Mouse (Mus musculus) hindbrain, postnatal 0 days (tissue): ENCODE results near the gene Lyl1. TPM values are rescaled to one million over a fixed set of nuclear protein-coding genes. Genes with fewer than 3 reads are reported as not detected.
A peak's percentile ranks its signal among the peaks of the same experiment; 100 is the strongest.

Experiments used
- ATAC-seq: fragments of 200-750 bp; cut with Nextera tagmentation; 2 replicates; pipeline ENCODE4 v1.8.0; 2017; ENCODE audit warnings: mild to moderate bottlenecking, moderate TSS enrichment, moderate library complexity
- DNase-seq: peaks from one replicate; pipeline ENCODE4 v3.0.0-alpha.2; 2015; ENCODE audit warnings: low spot score
- H3K27ac ChIP-seq: fragments of 300-500 bp; sonication (generic); 2 replicates; pipeline ENCODE4 v1.5.1; 2014; ENCODE audit warnings: mild to moderate bottlenecking
- H3K27me3 ChIP-seq: fragments of 300-500 bp; sonication (generic); 2 replicates; pipeline ENCODE4 v1.6.1; 2014; ENCODE audit warnings: low read length, mixed read lengths; ENCODE audit not compliant: insufficient read depth
- H3K36me3 ChIP-seq: fragments of 300-500 bp; sonication (generic); 2 replicates; pipeline ENCODE4 v1.6.1; 2014; ENCODE audit warnings: low read length, mixed read lengths; ENCODE audit not compliant: insufficient read depth
- H3K4me1 ChIP-seq: fragments of 300-500 bp; sonication (generic); 2 replicates; pipeline ENCODE4 v1.6.1; 2014; ENCODE audit warnings: antibody characterized with exemption, low read length, mixed read lengths; ENCODE audit not compliant: insufficient read depth
- H3K4me2 ChIP-seq: fragments of 300-500 bp; sonication (generic); 2 replicates; pipeline ENCODE4 v1.6.1; 2014; ENCODE audit warnings: low read depth, mild to moderate bottlenecking, low read length, moderate library complexity, mixed read lengths
- H3K4me3 ChIP-seq: fragments of 300-500 bp; sonication (generic); 2 replicates; pipeline ENCODE4 v1.5.1; 2014; ENCODE audit warnings: low read length
- H3K9ac ChIP-seq: fragments of 300-500 bp; sonication (generic); replicated peaks from 2 replicates; pipeline ENCODE4 v1.6.1; 2014; ENCODE audit warnings: mild to moderate bottlenecking, low read length, moderate library complexity, mixed read lengths
- H3K9me3 ChIP-seq: fragments of 300-500 bp; sonication (generic); 2 replicates; pipeline ENCODE4 v1.6.1; 2016; ENCODE audit warnings: low read length, mixed read lengths
- CTCF ChIP-seq: IDR thresholded peaks from 2 replicates; pipeline ENCODE4 v1.5.1; 2016; ENCODE audit warnings: antibody characterized with exemption, control low read depth, low read depth
- WGBS: fragments of 180-500 bp; shearing (Covaris S2); extraction: QIAGEN DNeasy Blood & Tissue Kit; methylation state at CpG from one replicate; pipeline ENCODE4 v1.1.7; 2014; 5-methylcytosine and 5-hydroxymethylcytosine counted together
- polyA plus RNA-seq: library from polyadenylated mRNA; unstranded; fragments of >200 nt; fragmentation: Nextera tagmentation; extraction: Ambion mirVana; gene quantifications from 2 replicates; pipeline ENCODE4 v1.2.1, GENCODE M21; 2015
- total RNA-seq: library from RNA; depleted of rRNA; stranded (reverse); fragments of >200 nt; gene quantifications from 2 replicates; pipeline ENCODE4 v1.2.3, GENCODE M21; 2014

Gene Lyl1
- total and polyA plus RNA-seq, 2 experiments from 2014 or later = 1.7 to 2.0 TPM

DNA sequence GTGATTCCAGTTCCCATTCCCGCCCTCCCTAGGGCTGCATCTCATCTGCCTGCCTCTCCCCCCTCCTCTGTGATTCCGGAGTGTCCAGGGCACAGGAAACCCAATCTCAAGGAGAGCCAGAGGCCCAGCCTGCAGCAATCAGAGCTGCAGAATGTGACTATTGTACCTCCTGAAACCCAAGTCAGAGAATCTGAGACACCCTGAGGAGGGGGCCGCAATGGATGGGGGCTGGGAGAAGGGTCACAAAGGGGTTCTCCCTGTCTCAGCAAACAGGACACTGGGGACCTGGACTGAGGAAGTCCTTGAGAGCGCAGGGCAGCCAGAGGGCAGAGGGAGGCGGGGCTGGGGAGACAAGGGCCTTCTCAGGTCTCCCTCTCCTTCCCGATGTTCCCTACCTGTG lies 31.7 kb downstream of the Lyl1 start:
- H3K4me3 ChIP-seq = no peak overlapping the region
- H3K4me2 ChIP-seq = no peak overlapping the region
- H3K27ac ChIP-seq = peak overlapping the region; percentile 82
- ATAC-seq (no peak), DNase-seq (no peak)
- no peak for TF ChIP-seq CTCF
- H3K4me1 ChIP-seq = peaks cover 65% of the 10 kb centered on the region
- no peaks in the 10 kb centered on the region for H3K27me3 ChIP-seq
- H3K36me3 ChIP-seq = no peaks in the 10 kb centered on the region
- 43% methylated on average over 6 of the region's 6 CpGs for WGBS
- no peak overlapping the region for H3K9ac ChIP-seq
- no peaks in the 10 kb centered on the region for H3K9me3 ChIP-seq

DNA sequence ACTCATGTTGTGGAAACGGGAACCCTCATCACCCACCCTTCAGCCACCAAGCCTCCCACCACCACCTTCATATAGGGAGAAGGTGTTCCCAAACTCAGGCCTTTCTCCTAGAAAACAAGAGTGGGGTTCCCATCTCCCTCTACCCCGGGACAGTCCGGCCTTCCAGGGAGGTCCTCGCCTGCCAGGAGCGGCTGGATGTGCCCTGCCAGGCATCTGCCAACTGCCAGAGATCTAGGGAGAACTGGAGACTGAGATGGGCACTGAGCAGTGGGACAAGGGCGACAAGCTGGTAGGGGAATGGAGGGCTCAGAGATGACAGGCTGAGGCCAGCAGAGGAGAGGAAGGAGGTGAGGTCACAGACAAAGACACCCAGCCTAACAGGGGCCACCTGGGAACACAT lies 32.7 kb downstream of the Lyl1 start:
- Histone ChIP-seq H3K27me3 (no peaks in the 10 kb centered on the region), H3K36me3 (no peaks in the 10 kb centered on the region), H3K9ac (no peak overlapping the region), H3K9me3 (no peaks in the 10 kb centered on the region), H3K4me3 (no peak overlapping the region), H3K4me2 (no peak overlapping the region), H3K4me1 (peaks cover 62% of the 10 kb centered on the region), H3K27ac (no peak overlapping the region)
- ATAC-seq = no peak
- 65% methylated on average over 6 of the region's 6 CpGs for WGBS
- TF ChIP-seq CTCF = no peak
- DNase-seq = no peak

GRCm38 (mm10) chr8:84734680-84735079 lies 33.4 kb downstream of the Lyl1 start:
- no peaks in the 10 kb centered on the region for H3K9me3 ChIP-seq
- WGBS = 77% methylated on average over 2 of the region's 2 CpGs
- TF ChIP-seq CTCF = no peak
- no peak overlapping the region for H3K4me2 ChIP-seq
- H3K27me3 ChIP-seq = no peaks in the 10 kb centered on the region
- H3K27ac ChIP-seq = no peak overlapping the region
- DNase-seq (no peak), ATAC-seq (no peak)
- H3K4me1 ChIP-seq = peaks cover 62% of the 10 kb centered on the region
- no peaks in the 10 kb centered on the region for H3K36me3 ChIP-seq
- H3K9ac ChIP-seq = no peak overlapping the region
- no peak overlapping the region for H3K4me3 ChIP-seq

DNA sequence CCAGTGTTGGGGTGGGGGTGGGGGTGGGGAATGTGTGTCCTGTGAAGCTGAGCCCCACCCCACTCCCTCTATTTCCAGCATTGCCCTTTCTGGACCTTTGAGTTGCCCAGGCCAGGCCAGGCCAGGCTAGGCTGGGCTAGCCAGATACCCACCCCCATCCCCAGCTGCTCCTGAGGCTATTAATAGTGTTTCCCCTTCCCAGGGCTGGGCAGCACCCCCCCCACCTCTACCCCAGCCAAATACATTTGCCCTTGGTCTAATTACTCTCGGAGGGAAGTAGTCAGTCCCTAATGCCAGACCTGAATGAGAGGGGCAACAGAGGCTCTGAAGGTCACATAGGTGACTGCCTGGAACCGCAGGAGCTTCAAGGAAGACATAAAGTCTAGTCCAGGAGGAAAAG lies 34.3 kb downstream of the Lyl1 start:
- H3K4me2 ChIP-seq = no peak overlapping the region
- no peak overlapping the region for H3K4me3 ChIP-seq
- no peaks in the 10 kb centered on the region for H3K9me3 ChIP-seq
- H3K9ac ChIP-seq = 0 out of 2 replicates have a peak overlapping the region, but pooled peaks have one; percentile 13
- WGBS = 42% methylated on average over 2 of the region's 2 CpGs
- ATAC-seq (no peak), DNase-seq (no peak)
- no peak overlapping the region for H3K27ac ChIP-seq
- H3K36me3 ChIP-seq = no peaks in the 10 kb centered on the region
- no peaks in the 10 kb centered on the region for H3K27me3 ChIP-seq
- H3K4me1 ChIP-seq = peaks cover 58% of the 10 kb centered on the region
- no peak for TF ChIP-seq CTCF

DNA sequence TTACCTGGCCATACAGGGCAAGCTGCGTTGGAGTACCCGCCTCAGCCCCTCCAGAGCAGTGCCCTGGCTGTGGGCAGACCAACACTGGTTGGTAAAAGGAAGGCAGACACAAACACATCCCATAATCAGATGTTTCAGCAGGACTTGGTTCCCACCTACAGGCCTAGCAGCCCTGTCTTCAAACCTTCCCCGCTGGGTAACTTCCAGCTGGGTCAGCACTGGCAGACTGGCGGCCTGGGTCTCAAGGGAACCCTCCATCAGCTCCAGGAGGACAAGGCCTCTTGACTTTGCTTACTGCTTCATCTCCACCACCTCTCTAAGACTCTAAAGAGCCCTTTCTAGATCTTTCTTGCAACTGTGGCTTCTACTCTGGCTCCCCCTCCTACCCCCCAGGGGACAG lies 35.3 kb downstream of the Lyl1 start:
- H3K27ac ChIP-seq = no peak overlapping the region
- no peak overlapping the region for H3K4me3 ChIP-seq
- no peaks in the 10 kb centered on the region for H3K27me3 ChIP-seq
- WGBS = 81% methylated on average over 4 of the region's 4 CpGs
- H3K4me2 ChIP-seq = no peak overlapping the region
- no peaks in the 10 kb centered on the region for H3K36me3 ChIP-seq
- no peak for TF ChIP-seq CTCF
- H3K9me3 ChIP-seq = no peaks in the 10 kb centered on the region
- ATAC-seq (no peak), DNase-seq (no peak)
- H3K4me1 ChIP-seq = peaks cover 53% of the 10 kb centered on the region
- no peak overlapping the region for H3K9ac ChIP-seq

- Histone ChIP-seq H3K36me3 (no peaks in the 10 kb centered on the region), H3K4me3 (peak overlapping the region; percentile 18)
Observed at GRCm38 (mm10) chr8:84737608-84738007, 36.4 kb downstream of the Lyl1 start.

DNA sequence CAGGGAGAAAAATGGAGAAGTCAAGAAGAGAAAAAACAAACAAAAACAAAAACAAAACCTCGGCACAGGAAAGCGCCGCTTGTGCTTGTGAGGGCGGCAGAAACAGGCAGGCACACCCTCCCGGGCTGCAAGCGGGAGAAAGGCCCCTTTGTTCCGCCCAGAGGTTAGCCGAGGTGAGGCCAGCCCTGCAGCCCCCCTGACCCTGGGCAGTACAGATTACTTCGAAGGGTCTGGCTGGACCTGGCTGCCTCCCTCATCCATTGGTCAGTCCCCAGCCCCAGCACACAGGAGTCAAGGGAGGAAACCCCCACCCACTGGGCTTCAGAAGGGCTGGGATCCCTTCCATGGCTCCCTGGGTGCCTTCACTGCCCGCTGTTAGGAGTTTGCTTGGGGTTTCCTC lies 37.0 kb downstream of the Lyl1 start:
- no peak overlapping the region for H3K4me3 ChIP-seq
- no peak overlapping the region for H3K9ac ChIP-seq
- H3K27ac ChIP-seq = peak overlapping the region; percentile 57; the same call in 1 of the 2 replicates
- peak overlapping the region; percentile 28; the same call in 1 of the 2 replicates for H3K4me2 ChIP-seq
- no peaks in the 10 kb centered on the region for H3K9me3 ChIP-seq
- peaks cover 41% of the 10 kb centered on the region for H3K4me1 ChIP-seq
- ATAC-seq = no peak
- WGBS = 23% methylated on average over 10 of the region's 10 CpGs
- no peak for DNase-seq
- TF ChIP-seq CTCF = no peak
- H3K36me3 ChIP-seq = no peaks in the 10 kb centered on the region
- no peaks in the 10 kb centered on the region for H3K27me3 ChIP-seq

More at GRCm38 (mm10) chr8:84737608-84738007, 36.4 kb downstream of the Lyl1 start:
- Histone ChIP-seq H3K4me2 (peak overlapping the region; percentile 28; the same call in 1 of the 2 replicates), H3K27ac (0 out of 2 replicates have a peak overlapping the region, but pooled peaks have one; percentile 15), H3K9me3 (no peaks in the 10 kb centered on the region), H3K4me1 (peaks cover 47% of the 10 kb centered on the region), H3K9ac (no peak overlapping the region), H3K27me3 (no peaks in the 10 kb centered on the region)
- TF ChIP-seq CTCF = peak; percentile 99
- peak; percentile 69 for ATAC-seq
- WGBS = 2% methylated on average over 16 of the region's 16 CpGs
- DNase-seq = peak; percentile 90
